Mouse (Mus musculus) bone marrow, adult 2 months (tissue): Measurements from ENCODE around the gene 4930512M02Rik. TPM values are rescaled to one million over a fixed set of nuclear protein-coding genes. Genes with fewer than 3 reads are reported as not detected.
A peak's percentile ranks its signal among the peaks of the same experiment; 100 is the strongest.
"Not testable (repeated sequence)": the region's sequence is repeated elsewhere in the genome, so short reads cannot be mapped to it uniquely, and the experiment has no call there.

Source experiments
- H3K27ac ChIP-seq: fragments of 200-500 bp; 2 replicates; pipeline ENCODE4 v1.5.1; 2012; ENCODE audit warnings: low read depth, mild to moderate bottlenecking, control low read depth, inconsistent platforms, low read length; ENCODE audit not compliant: control insufficient read depth, poor library complexity, insufficient read depth
- H3K4me1 ChIP-seq: fragments of 200-500 bp; 2 replicates; pipeline ENCODE4 v1.6.1; 2011; ENCODE audit warnings: low read length; ENCODE audit not compliant: control insufficient read depth, insufficient read depth
- H3K4me3 ChIP-seq: fragments of 200-500 bp; replicated peaks from 2 replicates; pipeline ENCODE3; 2011; ENCODE audit warnings: mild to moderate bottlenecking, low read depth, low read length, control low read depth; ENCODE audit not compliant: control insufficient read depth
- CTCF ChIP-seq: fragments of 200-500 bp; IDR thresholded peaks from 2 replicates; pipeline ENCODE4 v1.5.1; 2011; ENCODE audit warnings: low read length, control low read depth; ENCODE audit not compliant: control insufficient read depth, insufficient read depth
- POLR2A ChIP-seq: fragments of 200-500 bp; IDR thresholded peaks from 2 replicates; pipeline ENCODE4 v1.6.1; 2011; ENCODE audit warnings: low read depth, mild to moderate bottlenecking, control low read depth, low read length, borderline replicate concordance; ENCODE audit not compliant: control insufficient read depth
- WGBS: fragments of 180-500 bp; shearing (Covaris S2); methylation state at CpG from one replicate; pipeline ENCODE4 v1.1.7; 2018; 5-methylcytosine and 5-hydroxymethylcytosine counted together
- polyA plus RNA-seq: library from polyadenylated mRNA; stranded (reverse); fragments of >200 nt; gene quantifications from 2 replicates; pipeline ENCODE4 v1.2.4, GENCODE M21; 2011; ENCODE audit warnings: low replicate concordance; ENCODE audit not compliant: missing spikeins, insufficient read depth, insufficient read length

4930512M02Rik gene
- polyA plus RNA-seq = not detected in 2 replicates

GRCm38 (mm10) chr11:11627735-11628134, at the start of gene 4930512M02Rik:
4930512M02Rik (minus strand) TSS chr11:11627835.
- not testable (repeated sequence) for H3K4me3 ChIP-seq, H3K27ac ChIP-seq, H3K4me1 ChIP-seq
- WGBS = 72% methylated on average over 3 of the region's 4 CpGs

- no peak overlapping the region for H3K27ac ChIP-seq
- TF ChIP-seq CTCF (no peak), POLR2A (no peak)
- no peak overlapping the region for H3K4me3 ChIP-seq
- 91% methylated on average over 7 of the region's 7 CpGs for whole genome bisulfite sequencing
- peaks cover 3% of the 10 kb centered on the region; the same call in 1 of the 2 replicates for H3K4me1 ChIP-seq
Observed at GRCm38 (mm10) chr11:11677165-11677564, 49.5 kb upstream of the 4930512M02Rik start.

GRCm38 (mm10) chr11:11676068-11676741, 48.6 kb upstream of the 4930512M02Rik start:
- no peak overlapping the region for H3K4me3 ChIP-seq
- TF ChIP-seq POLR2A (no peak), CTCF (no peak)
- 85% methylated on average over 9 of the region's 9 CpGs for WGBS
- no peak overlapping the region for H3K27ac ChIP-seq
- peaks cover 3% of the 10 kb centered on the region; the same call in 1 of the 2 replicates for H3K4me1 ChIP-seq

- Histone ChIP-seq H3K4me3 (no peak overlapping the region), H3K4me1 (peaks cover 3% of the 10 kb centered on the region; the same call in 1 of the 2 replicates), H3K27ac (no peak overlapping the region)
- TF ChIP-seq CTCF (no peak), POLR2A (no peak)
Observed at GRCm38 (mm10) chr11:11675063-11675462, 47.4 kb upstream of the 4930512M02Rik start.

- no peak overlapping the region for H3K27ac ChIP-seq
- no peak overlapping the region for H3K4me3 ChIP-seq
- no peak for TF ChIP-seq POLR2A
- no peak for TF ChIP-seq CTCF
- H3K4me1 ChIP-seq = peaks cover 1% of the 10 kb centered on the region; the same call in 1 of the 2 replicates
- 79% methylated on average over 4 of the region's 4 CpGs for WGBS
Observed at GRCm38 (mm10) chr11:11672974-11673373, 45.3 kb upstream of the 4930512M02Rik start.

GRCm38 (mm10) chr11:11667922-11668290, 40.3 kb upstream of the 4930512M02Rik start:
- peaks cover 4% of the 10 kb centered on the region for H3K4me1 ChIP-seq
- no peak overlapping the region for H3K4me3 ChIP-seq
- peak overlapping the region; percentile 43; the same call in 1 of the 2 replicates for H3K27ac ChIP-seq
- TF ChIP-seq CTCF = no peak
- no peak for TF ChIP-seq POLR2A
- 39% methylated on average over 3 of the region's 3 CpGs for WGBS

GRCm38 (mm10) chr11:11667254-11667921, 39.8 kb upstream of the 4930512M02Rik start:
- H3K4me3 ChIP-seq = no peak overlapping the region
- H3K27ac ChIP-seq = peak overlapping the region; percentile 43; the same call in 1 of the 2 replicates
- TF ChIP-seq POLR2A (no peak), CTCF (no peak)
- 24% methylated on average over 4 of the region's 4 CpGs for WGBS
- H3K4me1 ChIP-seq = peaks cover 4% of the 10 kb centered on the region

GRCm38 (mm10) chr11:11660651-11661050, 33.0 kb upstream of the 4930512M02Rik start:
- no peak for TF ChIP-seq CTCF
- TF ChIP-seq POLR2A = no peak
- H3K4me1 ChIP-seq = peaks cover 12% of the 10 kb centered on the region
- no peak overlapping the region for H3K4me3 ChIP-seq
- H3K27ac ChIP-seq = no peak overlapping the region
- 62% methylated on average over 4 of the region's 4 CpGs for WGBS
